Mouse (Mus musculus) limb, embryonic 13.5 days (tissue): ENCODE data around the gene Ildr1. TPM values are rescaled to one million over a fixed set of nuclear protein-coding genes. Genes with fewer than 3 reads are reported as not detected.

Experiments used
- ATAC-seq: fragments of 200-750 bp; cut with Nextera tagmentation; 2 replicates; pipeline ENCODE4 v1.8.0; 2017; ENCODE audit warnings: low read depth, moderate number of reproducible peaks, moderate TSS enrichment; ENCODE audit not compliant: low FRiP score
- H3K27ac ChIP-seq: fragments of 300-500 bp; sonication (generic); 2 replicates; pipeline ENCODE4 v1.5.1; 2015; ENCODE audit warnings: inconsistent platforms, mild to moderate bottlenecking, moderate library complexity
- H3K27me3 ChIP-seq: fragments of 300-500 bp; sonication (generic); 2 replicates; pipeline ENCODE4 v1.6.1; 2015; ENCODE audit warnings: mild to moderate bottlenecking, inconsistent platforms
- H3K36me3 ChIP-seq: fragments of 300-500 bp; sonication (generic); 2 replicates; pipeline ENCODE4 v1.6.1; 2015; ENCODE audit warnings: inconsistent platforms, mild to moderate bottlenecking, moderate library complexity
- H3K4me1 ChIP-seq: fragments of 300-500 bp; sonication (generic); 2 replicates; pipeline ENCODE4 v1.6.1; 2015; ENCODE audit warnings: inconsistent platforms
- H3K4me2 ChIP-seq: fragments of 300-500 bp; sonication (generic); replicated peaks from 2 replicates; pipeline ENCODE4 v1.6.1; 2015; ENCODE audit warnings: inconsistent platforms, mild to moderate bottlenecking, moderate library complexity
- H3K4me3 ChIP-seq: fragments of 300-500 bp; sonication (generic); 2 replicates; pipeline ENCODE4 v1.5.1; 2015; ENCODE audit warnings: moderate library complexity, mild to moderate bottlenecking, inconsistent platforms
- H3K9ac ChIP-seq: fragments of 300-500 bp; sonication (generic); 2 replicates; pipeline ENCODE4 v1.6.1; 2015; ENCODE audit warnings: mild to moderate bottlenecking, inconsistent platforms
- H3K9me3 ChIP-seq: fragments of 300-500 bp; sonication (generic); 2 replicates; pipeline ENCODE4 v1.6.1; 2016; ENCODE audit warnings: inconsistent platforms
- WGBS: fragments of 180-500 bp; shearing (Covaris S2); methylation state at CpG from one replicate; pipeline ENCODE4 v1.1.7; 2015; 5-methylcytosine and 5-hydroxymethylcytosine counted together
- polyA plus RNA-seq: library from polyadenylated mRNA; unstranded; fragments of >200 nt; fragmentation: Nextera tagmentation; extraction: Ambion mirVana; gene quantifications from 2 replicates; pipeline ENCODE4 v1.2.1, GENCODE M21; 2015

The Ildr1 gene
- polyA plus RNA-seq, 1 experiment from 2014 or later: 1.1 TPM

- 92% methylated on average over 17 of the region's 17 CpGs for WGBS
- ATAC-seq: no peak
These were observed 15.6 kb downstream of the Ildr1 start for GRCm38 (mm10) chr16:36709405-36709804.

GRCm38 (mm10) chr16:36710794-36711193 lies 17.0 kb downstream of the Ildr1 start:
- no peak overlapping the region for H3K27ac ChIP-seq
- H3K9ac ChIP-seq: no peak overlapping the region
- H3K4me3 ChIP-seq: no peak overlapping the region
- ATAC-seq: no peak
- H3K4me2 ChIP-seq: no peak overlapping the region
- H3K4me1 ChIP-seq: no peaks in the 10 kb centered on the region
- H3K27me3 ChIP-seq: no peaks in the 10 kb centered on the region
- 94% methylated on average over 2 of the region's 2 CpGs for WGBS
- no peaks in the 10 kb centered on the region for H3K9me3 ChIP-seq
- no peaks in the 10 kb centered on the region for H3K36me3 ChIP-seq

More at GRCm38 (mm10) chr16:36709405-36709804, 15.6 kb downstream of the Ildr1 start:
- no peaks in the 10 kb centered on the region for H3K9me3 ChIP-seq
- H3K27me3 ChIP-seq: no peaks in the 10 kb centered on the region
- no peaks in the 10 kb centered on the region for H3K4me1 ChIP-seq
- no peak overlapping the region for H3K4me2 ChIP-seq
- H3K9ac ChIP-seq: no peak overlapping the region
- no peak overlapping the region for H3K27ac ChIP-seq
- H3K4me3 ChIP-seq: no peak overlapping the region
- H3K36me3 ChIP-seq: no peaks in the 10 kb centered on the region

- Histone ChIP-seq H3K27ac (no peak overlapping the region), H3K4me2 (no peak overlapping the region), H3K27me3 (no peaks in the 10 kb centered on the region), H3K4me1 (no peaks in the 10 kb centered on the region), H3K4me3 (no peak overlapping the region), H3K36me3 (no peaks in the 10 kb centered on the region), H3K9ac (no peak overlapping the region), H3K9me3 (no peaks in the 10 kb centered on the region)
- WGBS: 88% methylated on average over 12 of the region's 12 CpGs
- no peak for ATAC-seq
These were observed 18.0 kb downstream of the Ildr1 start for GRCm38 (mm10) chr16:36711760-36712159.

GRCm38 (mm10) chr16:36717481-36717880 lies 23.7 kb downstream of the Ildr1 start:
- no peak overlapping the region for H3K4me3 ChIP-seq
- no peak overlapping the region for H3K27ac ChIP-seq
- ATAC-seq: no peak
- 90% methylated on average over 4 of the region's 4 CpGs for WGBS
- H3K9ac ChIP-seq: no peak overlapping the region
- no peak overlapping the region for H3K4me2 ChIP-seq
- no peaks in the 10 kb centered on the region for H3K36me3 ChIP-seq
- no peaks in the 10 kb centered on the region for H3K9me3 ChIP-seq
- 0 out of 2 replicates have a peak, but pooled peaks cover 5% of the 10 kb centered on the region for H3K27me3 ChIP-seq
- no peaks in the 10 kb centered on the region for H3K4me1 ChIP-seq

GRCm38 (mm10) chr16:36718637-36719036 lies 24.9 kb downstream of the Ildr1 start:
- no peaks in the 10 kb centered on the region for H3K9me3 ChIP-seq
- no peak for ATAC-seq

GRCm38 (mm10) chr16:36720194-36721055 lies 26.6 kb downstream of the Ildr1 start:
- no peak for ATAC-seq
- no peak overlapping the region for H3K27ac ChIP-seq
- H3K9ac ChIP-seq: no peak overlapping the region
- H3K27me3 ChIP-seq: 0 out of 2 replicates have a peak, but pooled peaks cover 5% of the 10 kb centered on the region
- no peaks in the 10 kb centered on the region for H3K9me3 ChIP-seq
- 67% methylated on average over 13 of the region's 13 CpGs for WGBS
- H3K4me3 ChIP-seq: no peak overlapping the region
- no peaks in the 10 kb centered on the region for H3K4me1 ChIP-seq
- no peaks in the 10 kb centered on the region for H3K36me3 ChIP-seq
- H3K4me2 ChIP-seq: no peak overlapping the region

More at GRCm38 (mm10) chr16:36718637-36719036, 24.9 kb downstream of the Ildr1 start:
- Histone ChIP-seq H3K27me3 (0 out of 2 replicates have a peak, but pooled peaks cover 5% of the 10 kb centered on the region), H3K4me1 (no peaks in the 10 kb centered on the region), H3K36me3 (no peaks in the 10 kb centered on the region), H3K27ac (no peak overlapping the region), H3K4me2 (no peak overlapping the region), H3K4me3 (no peak overlapping the region), H3K9ac (no peak overlapping the region)

GRCm38 (mm10) chr16:36722739-36723138 lies 29.0 kb downstream of the Ildr1 start:
- H3K9me3 ChIP-seq: no peaks in the 10 kb centered on the region
- H3K27ac ChIP-seq: no peak overlapping the region
- 35% methylated on average over 4 of the region's 4 CpGs for WGBS
- no peak overlapping the region for H3K4me2 ChIP-seq
- H3K4me3 ChIP-seq: no peak overlapping the region
- 0 out of 2 replicates have a peak, but pooled peaks cover 5% of the 10 kb centered on the region for H3K27me3 ChIP-seq
- no peak overlapping the region for H3K9ac ChIP-seq
- H3K36me3 ChIP-seq: no peaks in the 10 kb centered on the region
- ATAC-seq: no peak
- H3K4me1 ChIP-seq: no peaks in the 10 kb centered on the region

GRCm38 (mm10) chr16:36723880-36724443 lies 30.2 kb downstream of the Ildr1 start:
- WGBS: 75% methylated on average over 3 of the region's 3 CpGs
- H3K4me2 ChIP-seq: no peak overlapping the region

GRCm38 (mm10) chr16:36728959-36729358 lies 35.2 kb downstream of the Ildr1 start:
- ATAC-seq: no peak
- Histone ChIP-seq H3K4me2 (no peak overlapping the region), H3K9me3 (no peaks in the 10 kb centered on the region), H3K27ac (no peak overlapping the region), H3K4me1 (no peaks in the 10 kb centered on the region), H3K9ac (no peak overlapping the region), H3K36me3 (no peaks in the 10 kb centered on the region), H3K4me3 (no peak overlapping the region), H3K27me3 (no peaks in the 10 kb centered on the region)
- WGBS: 90% methylated on average over 2 of the region's 2 CpGs

More at GRCm38 (mm10) chr16:36723880-36724443, 30.2 kb downstream of the Ildr1 start:
- H3K4me1 ChIP-seq: no peaks in the 10 kb centered on the region
- no peak overlapping the region for H3K4me3 ChIP-seq
- no peak overlapping the region for H3K27ac ChIP-seq
- H3K9me3 ChIP-seq: no peaks in the 10 kb centered on the region
- H3K36me3 ChIP-seq: no peaks in the 10 kb centered on the region
- no peak for ATAC-seq
- H3K9ac ChIP-seq: no peak overlapping the region
- 0 out of 2 replicates have a peak, but pooled peaks cover 5% of the 10 kb centered on the region for H3K27me3 ChIP-seq

- no peak for ATAC-seq
- Histone ChIP-seq H3K4me1 (no peaks in the 10 kb centered on the region), H3K9me3 (no peaks in the 10 kb centered on the region), H3K27me3 (no peaks in the 10 kb centered on the region), H3K36me3 (no peaks in the 10 kb centered on the region), H3K9ac (no peak overlapping the region), H3K27ac (no peak overlapping the region), H3K4me2 (no peak overlapping the region), H3K4me3 (no peak overlapping the region)
These were observed 38.8 kb downstream of the Ildr1 start for GRCm38 (mm10) chr16:36732572-36732971.

GRCm38 (mm10) chr16:36733827-36734226 lies 40.0 kb downstream of the Ildr1 start:
- 55% methylated on average over 1 of the region's 1 CpGs for WGBS
- H3K4me3 ChIP-seq: no peak overlapping the region
- H3K9me3 ChIP-seq: no peaks in the 10 kb centered on the region
- H3K27ac ChIP-seq: no peak overlapping the region
- no peak overlapping the region for H3K4me2 ChIP-seq
- no peak for ATAC-seq
- H3K9ac ChIP-seq: no peak overlapping the region
- no peaks in the 10 kb centered on the region for H3K4me1 ChIP-seq
- no peaks in the 10 kb centered on the region for H3K36me3 ChIP-seq
- H3K27me3 ChIP-seq: no peaks in the 10 kb centered on the region

GRCm38 (mm10) chr16:36735421-36735820 lies 41.6 kb downstream of the Ildr1 start:
- no peak overlapping the region for H3K4me3 ChIP-seq
- H3K27me3 ChIP-seq: no peaks in the 10 kb centered on the region
- H3K4me1 ChIP-seq: 0 out of 2 replicates have a peak, but pooled peaks cover 5% of the 10 kb centered on the region
- ATAC-seq: no peak
- H3K27ac ChIP-seq: no peak overlapping the region
- 83% methylated on average over 3 of the region's 3 CpGs for WGBS
- no peak overlapping the region for H3K4me2 ChIP-seq
- H3K9me3 ChIP-seq: no peaks in the 10 kb centered on the region
- H3K36me3 ChIP-seq: no peaks in the 10 kb centered on the region
- H3K9ac ChIP-seq: no peak overlapping the region
